Mouse (Mus musculus) cerebellum, postnatal 4 days (tissue): Measurements from ENCODE around the gene Gmpr2.

Experiments used
- DNase-seq, 2 experiments: peaks; one replicate each; pipeline ENCODE4 v3.0.0; 2022; ENCODE audit warnings: low spot score in 2 of 2, mixed read lengths in 1 of 2

Gmpr2 gene

DNA sequence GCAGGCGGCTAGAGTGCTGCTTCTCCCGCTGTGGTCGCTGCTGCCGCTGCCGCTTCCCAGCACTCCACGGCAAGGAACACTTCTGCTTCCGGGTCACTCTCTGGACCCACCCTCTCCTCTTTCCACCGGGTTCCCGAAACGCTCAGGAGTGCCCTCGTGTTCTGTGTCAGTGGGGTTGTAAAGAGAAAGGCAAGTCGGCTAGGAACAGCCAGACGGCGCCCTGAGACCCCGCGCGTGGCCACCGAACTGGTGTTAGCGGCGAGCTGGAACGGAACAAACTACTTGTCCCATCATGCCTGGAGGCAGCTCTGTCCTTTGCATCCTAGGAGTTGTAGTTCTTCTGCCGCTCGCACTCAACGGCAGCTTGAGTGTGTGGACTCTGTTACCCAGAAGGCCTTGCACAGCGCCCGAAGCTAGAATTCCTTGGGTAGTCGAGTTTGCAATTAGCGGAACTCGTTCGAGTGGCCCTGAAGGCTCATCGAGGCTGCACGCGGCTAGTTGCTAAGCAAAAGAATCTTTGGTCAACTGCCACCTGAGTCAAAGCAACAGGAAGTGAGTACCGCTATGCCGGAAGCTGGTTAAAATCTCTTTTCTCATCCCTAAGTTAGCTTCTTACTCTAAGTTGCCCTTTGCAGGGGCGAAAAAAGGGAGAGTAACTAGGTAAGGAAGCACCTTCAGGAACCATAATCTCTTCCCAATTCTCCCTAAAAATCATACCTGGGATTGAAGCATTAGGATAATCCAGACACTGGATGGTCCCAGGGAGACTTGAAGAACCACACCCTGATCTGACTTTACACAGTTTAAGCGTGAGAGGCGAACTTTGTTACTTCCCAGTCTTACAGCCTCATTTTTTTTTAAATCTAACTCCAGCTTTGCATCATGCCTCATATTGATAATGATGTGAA is at the start of gene Gmpr2, which contains the start of gene Nedd8:
TSS of gene Gmpr2 (plus strand) at position 109 of the 908 bp plus-strand sequence.
TSS of gene Nedd8 (minus strand) at position 292 of the 908 bp plus-strand sequence.
- peak; percentile 51 to 84 for DNase-seq

DNA sequence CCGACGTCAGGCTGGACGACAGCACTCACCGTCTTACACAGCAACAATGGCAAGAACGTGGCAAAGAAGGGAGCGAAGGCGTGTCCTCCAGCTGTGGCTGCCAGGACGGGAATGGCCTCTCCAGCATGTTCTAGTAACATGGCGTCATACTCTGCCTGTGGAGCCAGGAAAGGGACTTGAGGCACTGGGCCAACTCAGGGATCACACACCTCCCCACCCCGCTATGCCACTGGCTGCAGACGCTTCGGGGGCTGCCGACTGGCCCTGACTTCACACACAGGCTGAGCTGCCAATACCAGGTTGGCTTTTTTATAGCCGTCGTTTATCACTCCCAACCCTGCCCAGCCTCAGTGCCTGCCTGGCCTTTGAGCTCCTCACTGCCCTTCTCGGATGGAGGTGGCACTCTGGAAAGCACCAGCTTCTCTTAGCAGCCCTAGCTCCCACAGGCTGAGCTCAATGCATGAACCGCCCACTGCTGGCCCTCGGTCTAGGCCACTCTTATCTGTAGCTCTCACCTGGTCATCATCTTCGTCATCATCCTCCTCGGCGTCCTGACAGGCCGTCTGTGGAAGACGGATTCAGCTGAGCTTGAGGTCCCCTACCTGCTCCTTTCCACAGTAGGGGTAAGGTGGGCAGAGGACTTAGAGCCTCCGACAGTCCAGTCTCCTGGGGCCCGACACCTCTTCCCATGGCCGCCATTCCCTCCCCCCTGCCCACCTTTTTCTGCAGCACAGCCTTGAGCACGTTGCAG is 43.5 kb upstream of the Gmpr2 start:
- no peak for DNase-seq

DNA sequence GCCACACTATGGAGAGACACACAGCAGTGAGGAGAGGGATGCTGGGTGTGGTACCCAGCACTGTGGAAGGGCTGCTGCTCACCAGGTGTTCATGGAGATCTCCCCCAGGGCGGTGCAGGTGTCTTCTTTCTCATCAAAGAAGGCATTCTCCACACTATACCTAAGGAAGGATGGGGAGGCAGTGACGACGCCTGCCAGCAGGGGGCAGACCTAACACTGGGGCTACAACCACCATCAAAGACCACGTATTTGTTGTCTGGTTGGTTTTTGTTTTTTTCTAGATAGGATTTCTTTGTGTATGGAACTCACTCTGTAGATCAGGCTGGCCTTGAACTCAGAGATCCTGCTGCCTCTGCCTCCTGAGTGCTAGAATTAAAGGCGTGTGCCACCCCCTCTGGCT is 42.4 kb upstream of the Gmpr2 start:
- DNase-seq: no peak

DNA sequence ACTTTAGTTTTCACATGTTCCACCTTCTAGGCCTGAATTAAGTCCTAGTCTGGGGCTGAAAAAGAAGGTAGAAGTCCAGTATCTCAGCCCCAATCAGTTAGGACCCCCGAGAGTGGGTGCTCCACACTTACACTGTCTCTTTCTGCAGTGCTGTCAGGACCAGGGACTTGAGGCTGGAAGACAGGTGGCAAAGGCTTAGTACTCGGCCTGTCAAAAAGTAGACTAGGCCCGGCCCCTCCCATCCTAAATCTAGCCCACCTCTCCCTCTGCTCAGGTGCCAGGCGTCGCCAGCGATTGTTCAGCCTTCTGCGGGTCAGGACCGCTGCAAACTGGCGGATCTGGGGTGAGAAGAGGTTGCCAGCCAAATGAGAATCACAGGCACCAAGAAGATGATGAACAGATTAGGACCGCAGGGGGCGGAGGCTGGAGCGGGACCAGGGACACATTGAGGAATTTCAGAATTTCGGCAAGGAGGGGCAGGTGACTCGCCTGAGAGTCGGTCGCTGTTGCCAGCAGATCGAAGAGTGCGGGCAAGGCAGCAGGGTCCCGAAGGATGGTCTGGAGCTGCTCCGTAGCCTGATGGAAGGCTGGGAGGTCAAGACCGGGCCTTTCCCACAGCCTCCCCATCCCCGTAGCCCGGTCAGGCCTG is 36.7 kb upstream of the Gmpr2 start:
- no peak for DNase-seq

DNA sequence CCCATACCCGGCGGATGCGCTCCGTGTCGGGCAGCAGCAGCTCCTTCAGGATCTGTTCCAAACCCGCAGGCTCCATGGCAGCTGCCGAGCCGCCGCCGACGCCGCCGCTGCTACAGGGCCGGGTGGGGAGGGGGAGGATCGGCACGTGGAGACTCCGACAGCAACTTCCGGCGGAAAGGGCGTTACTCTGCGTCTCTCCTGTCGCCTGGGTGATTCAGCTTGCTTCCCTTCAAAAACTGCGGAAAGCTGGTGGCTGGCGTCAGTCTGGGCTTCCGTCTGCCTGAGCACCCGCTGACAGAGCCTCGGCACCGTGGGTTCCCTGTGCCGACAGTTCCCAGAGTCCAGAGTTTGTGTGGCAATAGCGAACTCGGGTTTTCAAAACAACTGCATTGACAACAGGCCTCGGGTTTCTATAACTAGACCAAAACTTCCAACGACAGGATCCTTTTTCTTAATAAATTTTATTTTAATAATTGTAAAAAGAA is 36.2 kb upstream of the Gmpr2 start, which contains the start of gene Ipo4:
TSS of gene Ipo4 (minus strand) at position 435 of the 485 bp plus-strand sequence.
- DNase-seq: peak; percentile 72 to 84

DNA sequence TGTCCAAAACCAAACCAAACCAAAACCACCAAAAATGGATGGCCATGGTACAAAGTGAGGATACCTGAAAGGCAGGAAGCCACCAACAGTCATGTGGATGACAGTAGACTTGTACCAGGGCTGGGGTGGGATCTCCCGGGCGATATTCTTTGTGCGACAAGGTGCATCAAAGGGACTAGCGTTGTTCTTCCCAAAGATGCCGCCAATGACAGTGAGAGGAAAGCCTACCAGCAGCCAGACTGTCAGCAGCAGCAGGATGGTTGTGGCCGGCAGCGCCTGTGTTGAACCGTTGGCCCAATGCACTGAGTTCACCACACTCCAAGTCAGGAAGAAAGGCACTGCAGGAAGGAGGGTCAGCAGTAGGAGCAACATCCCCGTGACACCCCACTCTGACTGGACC is 33.9 kb upstream of the Gmpr2 start, which contains the start of gene Gm49378:
TSS of gene Gm49378 (minus strand) at position 101 of the 400 bp plus-strand sequence.
- DNase-seq: no peak

DNA sequence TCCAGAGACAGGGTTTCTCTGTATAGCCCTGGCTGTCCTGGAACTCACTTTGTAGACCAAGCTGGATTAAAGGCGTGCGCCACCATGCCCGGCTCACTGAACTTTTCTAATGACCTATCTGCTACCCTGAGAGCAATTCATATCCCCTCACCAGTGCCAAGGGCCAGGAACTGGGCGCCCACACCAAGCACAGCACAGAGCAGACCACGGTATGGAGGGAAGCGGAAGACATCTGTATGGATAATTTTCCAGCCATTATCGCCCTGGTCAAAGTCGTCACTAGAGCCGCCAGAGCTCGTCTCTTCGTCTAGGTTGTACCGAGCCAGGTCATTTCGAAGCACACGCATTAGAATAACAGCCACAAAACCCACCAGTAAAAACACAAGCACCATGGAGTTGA is 30.9 kb upstream of the Gmpr2 start:
- DNase-seq: no peak

DNA sequence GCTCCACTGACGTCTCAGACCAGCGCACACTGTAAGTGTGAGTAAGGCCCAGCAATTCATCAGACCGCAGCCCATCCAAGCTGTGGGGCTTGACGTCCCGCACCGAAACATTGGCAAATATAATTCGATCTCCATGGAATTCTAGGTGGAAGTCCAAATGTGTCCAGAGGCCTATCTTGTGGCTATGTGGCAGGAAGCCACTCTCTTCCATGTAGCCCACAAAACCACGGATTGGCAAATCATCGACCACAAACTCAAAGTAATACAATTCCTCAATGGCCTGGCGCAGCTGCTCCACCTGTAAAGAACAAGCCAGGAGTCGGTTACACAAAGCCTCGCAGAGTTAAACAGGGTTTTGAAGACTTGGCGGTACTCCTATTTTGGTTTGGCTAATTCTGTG is 30.4 kb upstream of the Gmpr2 start:
- no peak for DNase-seq

DNA sequence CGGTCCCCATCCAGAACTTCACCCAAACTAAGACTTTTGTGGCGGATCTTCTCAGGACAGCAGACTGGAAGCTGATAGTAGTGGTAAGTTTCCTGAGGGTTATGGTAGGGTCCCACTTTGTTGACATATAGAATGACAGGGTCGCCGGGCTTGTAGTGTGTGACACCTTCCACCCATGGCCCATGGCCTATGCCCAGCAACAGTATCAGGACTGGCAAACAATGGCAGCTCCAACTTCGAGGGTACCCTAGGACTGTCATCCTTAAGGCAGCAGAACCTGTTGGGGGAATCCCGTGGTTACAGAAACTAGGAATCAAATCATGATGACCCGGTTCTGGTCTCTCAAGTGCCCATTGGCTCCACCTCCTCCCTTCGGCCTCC is 29.1 kb upstream of the Gmpr2 start:
- no peak for DNase-seq

DNA sequence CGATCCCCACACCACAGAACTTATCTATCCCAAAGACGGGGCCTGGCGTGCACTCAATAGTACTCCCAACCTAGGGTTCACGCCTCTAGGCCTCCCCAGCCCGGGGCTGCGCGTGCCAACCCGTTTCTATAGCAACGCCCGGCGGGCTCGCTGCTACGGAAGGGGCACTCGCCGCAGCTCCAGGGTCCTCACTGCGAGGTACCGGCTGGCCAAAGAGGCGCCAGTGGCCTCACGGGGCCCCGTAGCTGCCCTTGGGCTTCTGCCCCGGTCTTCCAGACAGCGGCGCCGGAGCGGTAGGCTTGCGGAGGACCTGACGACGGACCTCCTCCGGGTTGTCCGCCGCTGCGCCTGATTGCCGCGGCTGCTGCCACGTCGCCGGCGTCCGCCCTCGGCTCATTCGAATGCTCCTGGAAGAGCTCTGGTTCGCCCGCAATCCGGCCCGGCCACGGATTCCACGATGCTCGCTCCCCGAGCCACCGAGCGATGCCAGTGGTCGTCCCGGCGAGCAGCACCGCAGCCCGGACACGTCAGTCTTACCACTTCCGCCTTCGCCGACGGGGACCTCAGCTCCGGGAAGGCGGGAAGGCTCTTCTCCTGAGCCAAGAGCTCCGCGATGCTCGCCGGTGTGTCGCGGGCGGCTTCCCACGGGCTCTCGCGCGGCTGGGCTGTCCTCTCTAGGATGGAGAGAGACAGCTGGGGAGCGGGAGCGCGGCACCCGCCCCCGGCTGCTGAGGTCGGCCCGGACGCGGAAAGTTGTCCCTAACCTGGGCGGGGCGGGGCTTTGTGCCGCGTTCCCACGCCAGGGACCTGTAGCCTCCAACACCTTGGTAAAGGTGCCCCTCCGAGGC is 28.5 kb upstream of the Gmpr2 start, which contains the start of gene Tm9sf1:
TSS of gene Tm9sf1 (minus strand) at position 747 of the 848 bp plus-strand sequence.
- peak; percentile 53 to 72 for DNase-seq

DNA sequence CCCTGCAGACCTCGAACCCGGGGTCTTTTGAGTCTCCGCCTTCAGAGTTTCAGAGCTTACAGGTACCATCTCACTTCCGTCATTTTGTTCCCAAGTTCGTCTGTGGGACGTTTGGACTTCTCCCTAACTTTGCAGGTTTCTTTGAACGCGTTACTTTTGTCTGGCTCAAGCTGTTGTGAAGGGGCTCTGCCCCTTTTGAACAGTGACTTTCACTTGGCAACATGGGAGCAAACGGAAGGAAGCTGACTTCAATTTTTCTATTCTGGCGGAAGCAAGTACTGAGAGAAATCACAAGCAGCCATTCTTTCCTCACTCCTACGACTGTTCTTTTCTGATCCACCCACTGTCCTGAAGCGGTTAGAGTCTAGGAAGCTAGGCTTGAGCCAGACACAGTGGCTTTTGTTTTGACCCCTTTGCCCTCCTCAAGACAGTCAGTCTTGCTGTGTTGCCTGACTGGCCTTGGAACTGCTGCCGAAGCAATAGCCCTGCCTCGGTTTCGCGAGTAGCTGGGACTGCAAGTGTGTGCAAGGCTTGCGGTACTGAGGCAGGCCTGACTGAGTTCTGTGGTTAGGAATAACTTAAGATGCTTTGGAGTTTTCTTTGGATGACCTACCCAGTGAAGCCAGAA is 27.4 kb upstream of the Gmpr2 start:
- no peak for DNase-seq

DNA sequence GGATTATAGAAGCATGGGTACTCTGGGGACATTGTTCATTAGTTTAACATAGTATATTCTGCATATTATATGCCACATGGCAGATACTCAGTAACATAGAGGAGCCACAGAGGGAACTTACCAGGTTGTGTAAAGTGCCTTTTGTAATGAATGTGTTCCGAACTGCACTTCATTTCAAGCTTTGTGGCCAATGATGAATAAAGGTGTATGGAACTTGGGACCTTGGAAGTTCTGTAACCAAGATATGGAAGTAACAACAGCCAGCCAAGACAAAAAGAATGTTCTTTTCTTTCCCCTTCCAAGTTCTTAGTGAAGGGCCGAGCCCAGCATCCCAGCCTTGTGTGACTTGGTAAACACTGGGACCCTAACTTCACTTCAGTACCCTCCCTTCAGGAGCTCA is 21.9 kb upstream of the Gmpr2 start, which contains the start of gene Tssk4:
TSS of gene Tssk4 (plus strand) at position 301 of the 400 bp plus-strand sequence.
- no peak for DNase-seq

DNA sequence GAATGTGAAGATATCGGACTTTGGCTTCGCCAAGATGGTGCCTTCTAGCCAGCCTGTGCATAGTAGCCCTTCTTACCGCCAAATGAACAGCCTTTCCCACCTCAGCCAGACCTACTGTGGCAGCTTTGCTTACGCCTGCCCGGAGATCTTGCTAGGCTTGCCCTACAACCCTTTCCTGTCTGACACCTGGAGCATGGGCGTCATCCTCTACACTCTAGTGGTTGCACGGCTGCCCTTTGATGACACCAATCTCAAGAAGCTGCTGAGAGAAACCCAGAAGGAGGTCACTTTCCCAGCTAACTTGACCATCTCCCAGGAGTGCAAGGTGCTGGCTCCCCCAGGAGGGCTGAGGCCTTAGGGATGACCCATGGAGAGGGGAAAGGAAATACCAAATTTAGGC is 20.2 kb upstream of the Gmpr2 start:
- DNase-seq: no peak

DNA sequence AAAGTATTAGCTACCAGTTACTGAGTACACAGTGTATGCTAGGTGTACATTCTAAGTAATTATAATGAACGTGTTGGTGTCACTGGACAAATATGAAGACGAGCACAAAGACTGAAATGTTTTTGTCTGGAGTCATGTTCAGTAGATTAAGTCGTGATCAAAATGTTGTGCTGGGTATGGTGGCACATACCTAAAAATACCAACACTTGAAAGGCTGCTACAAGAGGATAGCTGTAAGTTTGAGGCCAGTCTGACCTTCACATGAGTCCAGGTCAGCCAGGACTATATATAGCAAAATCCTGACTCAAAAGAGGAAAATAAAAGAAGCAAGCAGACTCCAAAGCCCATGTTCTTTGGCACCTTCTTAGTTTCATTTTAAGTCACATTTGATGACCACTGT is 14.8 kb upstream of the Gmpr2 start:
- no peak for DNase-seq

DNA sequence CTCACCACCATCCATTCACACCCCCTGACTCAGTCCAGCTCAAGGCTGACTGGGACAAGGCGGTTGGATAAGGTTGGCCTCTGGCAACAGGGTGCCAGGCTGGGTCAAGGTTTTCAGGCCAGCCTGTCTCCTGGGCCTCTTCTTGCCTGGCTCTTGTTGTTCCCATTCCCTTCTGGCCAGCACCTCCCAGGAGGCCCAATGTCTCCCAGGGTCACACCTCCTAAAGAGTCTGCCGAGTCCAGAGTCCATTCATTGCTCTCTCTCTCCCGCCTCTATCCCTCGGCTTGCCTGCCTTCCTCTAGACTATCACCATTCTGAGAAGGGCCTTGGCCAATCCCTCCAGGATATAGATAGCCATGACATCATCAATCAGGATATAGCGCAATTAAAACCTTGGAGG is 13.7 kb upstream of the Gmpr2 start:
- DNase-seq: no peak

DNA sequence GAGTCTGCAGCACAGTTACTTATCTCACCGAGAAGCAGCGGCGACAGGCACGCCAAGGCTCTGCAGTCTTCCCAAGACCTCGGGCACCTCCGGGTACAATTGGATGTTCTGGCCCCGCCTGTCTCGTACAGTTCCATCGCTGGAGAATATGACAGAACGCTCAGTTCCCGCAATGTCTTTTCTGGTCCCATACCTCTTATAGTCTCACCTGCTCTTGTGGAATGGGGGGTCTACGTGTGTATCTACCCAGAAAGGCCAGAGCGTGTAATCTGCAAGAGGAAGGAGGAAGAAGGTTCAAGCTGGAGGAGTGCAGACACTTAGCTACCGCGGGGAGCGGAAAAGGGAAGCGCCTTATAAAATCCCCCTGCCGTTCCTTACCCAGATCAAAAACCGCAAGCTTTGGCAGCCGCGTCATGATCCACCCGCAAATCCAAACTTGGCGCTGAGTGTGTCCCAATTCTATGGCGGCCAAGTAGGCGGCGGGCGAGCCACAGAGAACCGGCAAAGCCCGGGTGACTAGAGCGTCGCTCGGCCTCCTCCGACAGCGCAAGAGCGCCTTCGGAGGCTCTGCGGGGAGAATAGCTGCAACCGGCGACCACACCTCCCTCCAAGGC is 11.7 kb upstream of the Gmpr2 start, which contains the start of gene Mdp1:
TSS of gene Mdp1 (minus strand) at position 549 of the 614 bp plus-strand sequence.
- DNase-seq: peak; percentile 52 to 73

DNA sequence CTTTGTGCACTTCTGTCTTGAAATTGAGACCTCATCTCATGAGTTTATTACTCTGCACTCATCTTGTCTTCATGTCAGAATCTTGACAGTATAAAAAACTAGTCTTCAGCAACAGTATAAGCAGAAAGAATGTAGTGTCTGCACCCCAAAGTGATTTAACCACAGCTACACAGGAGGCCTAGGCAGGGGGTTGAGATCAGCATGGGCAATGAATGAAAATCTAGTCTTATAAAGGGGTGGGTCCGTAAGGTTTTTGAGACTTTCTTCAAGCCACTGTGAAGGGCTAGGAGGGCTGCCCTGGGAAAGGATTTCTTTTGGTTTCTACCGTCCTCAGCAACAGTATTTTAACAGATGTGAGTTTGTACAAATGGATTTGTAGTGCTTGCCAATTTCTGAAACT is 11.1 kb upstream of the Gmpr2 start:
- DNase-seq: no peak

DNA sequence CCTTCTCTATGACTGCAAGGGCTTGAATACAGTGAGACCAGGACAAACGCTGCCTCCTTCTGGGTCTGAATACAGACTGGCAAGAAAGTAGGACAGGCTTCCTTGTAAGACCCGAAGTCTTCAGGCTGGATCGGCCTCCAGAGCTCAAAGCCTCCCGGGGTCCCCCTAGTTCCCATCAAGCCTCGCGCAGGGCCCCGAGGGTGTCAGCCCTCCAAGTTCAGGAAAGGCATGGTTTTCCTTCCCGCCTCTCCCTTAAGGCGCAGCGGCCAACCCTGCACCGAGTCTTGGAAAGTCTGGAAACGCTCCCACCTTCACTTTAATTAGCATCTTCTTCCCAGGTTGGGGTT is 282 bp upstream of the Gmpr2 start:
- no peak for DNase-seq

DNA sequence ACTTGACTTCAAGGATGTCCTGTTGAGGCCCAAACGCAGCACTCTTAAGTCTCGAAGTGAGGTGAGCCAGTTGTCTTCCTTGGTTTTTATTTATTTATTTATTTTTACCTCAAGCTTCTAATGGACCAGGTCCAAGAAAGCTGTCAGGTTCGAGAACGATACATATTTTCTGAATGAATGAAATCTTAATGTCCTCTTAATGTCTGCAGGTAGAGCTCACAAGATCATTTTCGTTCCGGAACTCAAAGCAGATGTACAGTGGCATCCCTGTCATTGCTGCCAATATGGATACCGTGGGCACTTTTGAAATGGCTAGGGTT is 960 bp downstream of the Gmpr2 start:
- DNase-seq: no peak

DNA sequence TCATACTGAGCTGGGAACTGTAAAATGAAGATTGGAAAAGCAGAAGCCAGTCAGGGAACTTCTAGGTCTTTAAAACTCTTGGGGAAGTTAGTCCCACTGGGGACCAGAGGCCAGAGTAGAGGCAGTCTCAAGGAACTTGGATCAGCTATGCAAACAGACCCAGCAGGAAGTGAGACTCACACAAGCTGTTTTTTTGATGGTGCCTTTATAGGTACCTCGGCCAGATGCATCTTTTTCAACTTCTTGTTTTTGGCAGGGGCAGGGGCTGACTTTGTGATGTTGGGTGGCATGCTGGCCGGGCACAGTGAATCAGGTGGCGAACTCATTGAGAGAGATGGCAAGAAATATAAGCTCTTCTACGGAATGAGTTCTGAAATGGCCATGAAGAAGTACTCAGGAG is 5.9 kb downstream of the Gmpr2 start:
- no peak for DNase-seq
